Mouse (Mus musculus): ENCODE results near the gene Grb2.

DNA sequence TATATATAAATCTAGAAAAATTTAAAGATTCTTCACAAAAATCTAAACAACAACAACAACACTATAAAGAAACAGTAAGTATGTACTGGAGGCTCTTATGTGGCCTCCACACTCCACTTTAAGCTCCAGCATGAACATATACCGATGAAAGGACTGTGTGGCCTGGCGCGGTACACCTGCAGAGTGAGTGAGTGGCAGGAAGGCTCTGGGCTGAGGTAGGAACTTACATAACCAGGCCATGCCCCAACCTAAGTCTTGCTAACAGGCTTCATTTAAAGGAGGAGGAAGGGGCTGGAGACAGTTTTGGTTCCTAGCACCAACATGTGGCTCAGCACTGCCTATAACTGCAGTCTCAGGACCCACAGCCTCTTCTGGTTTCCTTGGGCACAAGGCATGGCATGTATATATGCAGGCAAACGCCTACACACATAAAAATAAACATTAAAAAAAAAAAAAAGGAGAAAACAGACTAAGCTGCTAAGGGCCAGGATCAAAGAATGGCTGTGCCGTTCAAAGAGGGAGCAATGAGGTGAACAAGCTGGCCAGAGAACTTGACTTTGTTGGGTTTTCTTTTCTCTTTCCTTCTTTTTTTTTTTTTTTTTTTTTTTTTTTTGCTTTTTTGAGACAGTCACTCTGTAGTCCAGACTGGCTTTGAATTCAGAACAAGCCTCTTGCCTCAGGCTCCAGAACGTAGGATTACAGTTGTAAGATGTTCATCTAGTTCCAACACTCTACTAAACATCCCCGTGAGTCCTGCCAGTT, 36.0 kb downstream of the Grb2 start:
- no peak for TF ChIP-seq CTCF (IDR thresholded peaks at IDR 0.05; ENCODE audit: low read depth)
- TF ChIP-seq EP300 (optimal IDR thresholded peaks at IDR 0.05) = no peak
